Mouse (Mus musculus): ENCODE results near the gene Surf4.

Surf4 gene
- long read RNA-seq, experiment 1, transcript Surf4-201 (6 exons, 3,281 nt), result major isoform, 147 of 166 reads
- long read RNA-seq, experiment 1, partial matches to known transcripts, result 0 of 166 reads
- long read RNA-seq, experiment 1, other reads (novel, unspliced or antisense), result 18 of 166 reads
- long read RNA-seq, experiment 2, transcript Surf4-201 (6 exons, 3,281 nt), result major isoform, 143 of 157 reads
- long read RNA-seq, experiment 2, partial matches to known transcripts, result 10 of 157 reads
- long read RNA-seq, experiment 2, other reads (novel, unspliced or antisense), result 3 of 157 reads

DNA sequence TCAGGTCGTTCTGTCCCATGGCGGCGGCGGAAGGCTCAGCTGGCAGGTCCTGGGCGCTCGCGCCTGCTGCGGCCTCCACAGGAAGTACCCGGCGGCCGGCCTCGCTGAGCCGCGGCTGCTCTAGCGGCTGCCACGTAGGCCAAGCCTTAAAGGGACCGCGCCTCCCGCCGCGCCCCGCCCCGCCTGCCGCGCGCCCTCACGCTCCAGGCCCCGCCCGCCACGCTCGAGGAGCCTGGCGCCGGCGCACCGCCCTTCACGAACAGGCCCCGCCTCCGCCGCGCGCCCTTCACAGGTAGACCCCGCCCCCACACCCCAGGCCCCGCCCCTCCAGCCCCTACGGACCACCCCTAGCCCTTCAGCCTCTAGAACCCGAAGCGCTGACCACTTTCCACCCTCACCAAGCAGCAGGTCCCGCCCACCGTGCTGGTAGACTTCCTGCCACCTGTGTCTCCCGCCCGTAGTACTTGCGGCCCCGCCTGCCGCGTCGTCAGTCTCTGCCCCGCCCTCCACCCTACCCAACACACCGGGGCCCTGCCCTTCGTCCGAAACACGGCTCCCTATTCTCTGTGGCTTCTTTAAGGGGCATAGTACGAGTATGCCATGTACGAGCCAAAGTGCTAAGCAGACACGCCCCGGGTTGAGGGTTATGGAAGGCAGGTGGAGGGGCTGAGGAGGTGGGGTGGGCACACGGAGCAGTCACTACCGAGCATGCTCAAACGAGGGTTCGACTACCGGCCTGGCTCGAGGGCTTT, at the start of gene Surf4, which contains the start of gene Stkld1:
Surf4 (minus strand) TSS at position 625 of the 752 bp plus-strand sequence.
Stkld1 (plus strand) TSS at position 744 of the 752 bp plus-strand sequence.
- intact Hi-C loops (cut with DNase I), result loop anchor here (5.0 kb wide), 2 partner anchors 79 to 104 kb away; no protein-coding TSS in a partner anchor

DNA sequence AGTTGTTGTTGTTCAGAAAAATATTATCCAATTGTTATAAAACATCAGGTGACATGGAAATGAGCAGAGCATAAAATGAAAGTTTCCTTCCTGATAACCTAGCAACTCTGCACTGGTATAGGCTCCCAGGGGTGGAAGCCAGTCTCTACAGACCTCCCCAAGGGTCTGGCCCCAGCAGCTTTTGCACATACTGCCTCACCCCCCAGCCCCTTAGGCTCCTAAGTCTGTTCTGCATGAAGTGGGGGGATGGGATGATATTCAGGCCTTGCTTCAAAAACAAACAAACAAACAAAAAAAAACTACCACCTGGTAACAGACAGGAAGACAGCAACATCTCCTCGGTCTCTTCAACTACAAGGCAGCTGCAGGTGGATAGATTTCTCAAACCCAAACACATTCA, 46.6 kb upstream of the Surf4 start:
- intact Hi-C loops (cut with DNase I), result no loop called here

DNA sequence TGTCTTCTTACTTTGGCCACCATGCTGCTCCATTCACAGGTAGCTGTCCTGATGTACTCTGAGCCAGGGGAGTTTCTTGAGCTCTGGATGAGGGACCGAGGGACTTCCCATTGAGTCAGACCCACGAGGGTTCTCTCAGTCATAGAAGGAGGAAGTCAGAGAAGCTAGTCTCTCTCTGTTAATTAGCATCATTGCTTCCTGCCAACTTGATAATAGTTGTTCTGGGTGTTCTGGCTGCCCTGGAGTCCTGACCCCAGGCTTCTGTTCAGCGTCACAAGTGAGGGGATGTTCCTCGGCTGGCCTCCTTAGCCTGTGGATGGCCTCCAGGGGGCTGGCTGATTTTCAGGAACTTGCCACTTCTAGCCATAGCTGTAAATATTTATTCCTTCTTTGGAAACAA, 40.2 kb upstream of the Surf4 start:
- intact Hi-C loops (cut with DNase I), result no loop called here

DNA sequence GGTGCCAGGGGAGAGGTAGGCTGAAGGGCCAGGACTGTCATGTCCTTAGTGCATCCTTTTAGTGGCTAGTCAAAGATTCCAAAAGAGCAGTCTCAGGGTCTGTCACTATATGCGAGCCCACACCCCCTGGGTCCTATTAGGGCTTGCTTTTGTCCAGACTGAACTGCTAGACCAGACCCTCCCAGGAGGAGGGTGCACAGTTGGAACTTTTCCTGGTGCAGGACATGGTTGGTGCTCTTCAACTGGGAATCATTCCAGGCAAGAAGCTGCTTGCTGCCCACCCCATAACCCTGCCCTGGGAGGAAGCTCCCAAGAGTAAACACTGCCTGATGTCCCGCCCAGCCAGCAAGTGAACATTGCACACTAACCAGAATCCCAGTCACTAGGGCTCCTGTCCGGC, 39.4 kb upstream of the Surf4 start, which contains the start of gene Adamts13:
Adamts13 (plus strand) TSS at position 301 of the 400 bp plus-strand sequence.
- intact Hi-C loops (cut with DNase I), result no loop called here

DNA sequence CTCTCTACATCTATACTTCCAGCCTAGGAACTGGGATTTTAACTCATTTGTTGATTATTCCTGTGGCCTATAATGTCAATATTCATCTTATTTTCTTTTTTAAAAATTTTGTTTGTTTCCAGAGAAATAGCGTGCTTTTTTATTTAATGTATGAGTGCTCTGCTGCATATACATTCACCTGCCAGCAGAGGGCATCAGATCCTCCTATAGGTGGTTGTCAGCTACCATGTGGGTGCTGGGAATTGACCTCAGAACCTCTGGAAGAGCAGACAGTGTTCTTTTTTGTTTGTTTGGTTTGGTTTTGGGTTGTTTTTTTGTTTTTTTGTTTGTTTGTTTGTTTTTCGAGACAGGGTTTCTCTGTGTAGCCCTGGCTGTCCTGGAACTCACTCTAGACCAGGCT, 33.5 kb upstream of the Surf4 start:
- intact Hi-C loops (cut with DNase I), result no loop called here

DNA sequence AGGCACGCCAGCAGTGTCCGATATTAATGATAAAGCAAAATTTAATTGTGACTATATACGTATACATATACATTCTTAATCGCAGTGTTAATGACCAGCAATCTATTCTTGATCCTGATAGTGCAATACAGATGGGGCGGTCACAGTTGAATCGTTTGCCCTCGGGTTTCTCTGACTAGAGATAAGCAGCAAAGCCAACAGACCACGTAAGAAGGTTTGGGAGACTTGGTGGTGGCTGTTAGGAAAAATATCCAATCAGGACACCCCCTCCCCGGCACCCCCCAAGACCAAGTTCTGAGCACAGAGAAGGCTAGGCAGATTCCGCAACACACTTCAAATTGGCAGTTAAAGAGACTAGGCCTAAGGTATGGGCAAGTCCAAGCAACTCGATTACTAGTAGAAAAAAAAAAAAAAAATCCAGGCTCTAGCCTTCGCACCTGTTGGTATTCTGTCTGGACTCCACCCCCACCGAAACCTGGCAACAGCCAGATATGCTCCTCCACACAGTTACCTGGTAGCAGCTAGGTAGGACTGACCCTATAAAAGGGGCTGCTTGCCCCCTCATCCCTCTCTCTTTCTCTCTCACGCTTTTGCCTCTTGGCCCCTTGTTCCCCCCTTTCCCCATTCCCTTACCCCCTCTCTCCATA, 31.1 kb upstream of the Surf4 start:
- intact Hi-C loops (cut with DNase I), result loop anchor here (5.0 kb wide), 1 partner anchor 58 kb away; no protein-coding TSS in a partner anchor

DNA sequence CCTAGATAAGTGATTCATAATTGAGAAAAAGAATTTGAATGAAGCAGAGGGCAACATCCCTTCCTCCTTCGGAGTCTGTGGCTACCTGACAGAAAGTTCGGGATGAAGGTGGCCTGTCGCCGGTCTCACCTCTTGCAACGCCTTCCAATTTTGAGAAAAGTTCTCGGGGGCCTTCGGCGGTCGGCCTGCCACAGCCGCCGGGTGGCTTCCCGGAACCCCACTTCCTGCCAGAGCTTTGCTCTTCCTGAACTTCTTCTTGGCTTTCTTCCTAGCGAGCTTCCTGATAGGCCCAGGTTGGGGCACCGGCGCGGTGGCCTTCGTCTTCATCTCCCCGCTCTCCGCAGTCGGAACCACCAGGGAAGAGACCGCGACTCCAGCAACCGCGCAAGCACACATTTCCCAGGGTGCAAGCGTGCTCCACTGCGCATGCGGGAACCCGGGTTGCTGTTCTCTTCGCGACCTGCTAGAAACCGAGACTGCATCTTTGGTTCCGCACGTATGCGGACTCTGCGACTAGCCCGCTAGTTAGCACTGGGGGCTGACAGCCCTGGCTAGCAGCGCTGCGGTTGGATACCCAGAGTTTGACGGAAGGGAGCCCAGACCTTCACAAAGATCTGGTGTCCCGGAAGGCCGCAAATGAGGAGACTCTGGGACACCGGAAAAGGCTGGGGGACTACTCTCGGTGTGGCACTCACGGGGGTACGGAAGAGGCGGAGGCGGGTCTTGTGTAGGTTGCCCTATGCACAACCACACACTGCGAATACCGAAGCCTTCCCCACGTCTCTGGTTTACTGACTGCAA, 30.4 kb upstream of the Surf4 start, which contains the start of gene Rexo4:
Rexo4 (minus strand) TSS at position 464 of the 801 bp plus-strand sequence.
- intact Hi-C loops (cut with DNase I), result loop anchor here (5.0 kb wide), 1 partner anchor 57 kb away; no protein-coding TSS in a partner anchor

DNA sequence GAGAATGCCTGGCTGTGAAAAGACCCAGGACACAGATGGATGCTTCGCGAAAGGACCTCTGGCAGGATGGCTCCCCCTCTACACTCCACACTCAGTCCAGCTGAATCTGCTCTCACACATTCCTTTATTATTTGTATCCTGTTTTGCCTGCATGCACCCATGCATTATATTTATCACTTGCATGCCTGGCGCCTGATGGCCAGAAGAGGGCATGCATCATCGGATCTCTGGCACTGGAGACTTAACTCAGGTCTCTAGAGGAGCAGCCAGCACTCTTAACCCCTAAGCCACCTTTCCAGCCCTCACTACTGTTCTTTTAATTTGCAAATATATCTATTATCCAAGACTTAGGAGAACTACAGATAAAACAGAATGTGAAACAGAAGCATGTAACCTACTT, 27.0 kb upstream of the Surf4 start:
- intact Hi-C loops (cut with DNase I), result loop anchor here (5.0 kb wide), 1 partner anchor 53 kb away; no protein-coding TSS in a partner anchor

DNA sequence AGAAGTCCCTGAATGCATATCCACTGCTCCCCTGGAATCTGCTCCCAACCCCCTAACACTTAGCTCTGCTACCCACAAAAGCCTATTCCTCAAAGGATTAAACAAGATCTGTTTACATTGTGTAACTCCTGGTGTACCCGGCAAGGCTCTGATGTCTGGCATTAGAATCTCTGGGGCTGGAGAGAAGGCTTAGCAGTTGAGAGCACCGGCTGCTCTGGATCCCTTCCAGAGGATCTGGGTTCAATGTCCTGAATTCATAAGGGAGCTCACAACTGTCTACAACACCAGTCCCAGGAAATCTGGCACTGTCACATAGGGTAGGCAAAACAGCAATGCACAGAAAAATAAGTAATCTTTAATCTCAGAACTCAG, 23.7 kb upstream of the Surf4 start:
- intact Hi-C loops (cut with DNase I), result no loop called here

DNA sequence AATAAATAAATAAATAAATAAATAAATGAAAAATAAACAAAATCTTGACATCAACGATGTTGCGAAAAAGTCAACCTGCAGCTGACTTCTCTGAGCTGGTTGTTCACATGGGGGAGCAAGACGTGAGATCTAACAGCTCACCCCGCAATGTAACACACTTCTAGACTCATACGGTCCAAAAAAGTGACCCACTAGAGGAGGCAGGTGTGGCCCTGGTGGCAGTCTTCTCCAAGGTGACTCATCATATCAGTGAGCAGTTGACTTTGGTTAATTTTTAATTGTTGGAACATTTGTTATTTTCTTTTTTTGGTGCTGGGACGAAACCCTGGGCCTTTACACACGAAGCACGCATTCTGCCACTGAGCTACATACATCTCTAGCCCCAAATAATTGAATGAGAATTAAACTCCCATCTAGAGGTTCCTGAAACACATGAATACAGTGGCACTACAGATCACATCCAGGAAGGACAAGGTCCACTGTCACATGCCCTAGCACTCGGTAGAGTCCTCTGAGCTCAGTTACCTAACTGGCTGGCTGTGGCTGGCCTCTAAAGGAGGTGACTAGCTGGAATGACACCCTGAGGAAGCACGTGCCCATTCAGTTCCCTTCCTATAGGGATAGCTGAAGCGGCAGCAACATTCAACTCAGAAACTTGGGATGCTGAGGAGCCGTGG, 23.2 kb upstream of the Surf4 start:
- intact Hi-C loops (cut with DNase I), result no loop called here

DNA sequence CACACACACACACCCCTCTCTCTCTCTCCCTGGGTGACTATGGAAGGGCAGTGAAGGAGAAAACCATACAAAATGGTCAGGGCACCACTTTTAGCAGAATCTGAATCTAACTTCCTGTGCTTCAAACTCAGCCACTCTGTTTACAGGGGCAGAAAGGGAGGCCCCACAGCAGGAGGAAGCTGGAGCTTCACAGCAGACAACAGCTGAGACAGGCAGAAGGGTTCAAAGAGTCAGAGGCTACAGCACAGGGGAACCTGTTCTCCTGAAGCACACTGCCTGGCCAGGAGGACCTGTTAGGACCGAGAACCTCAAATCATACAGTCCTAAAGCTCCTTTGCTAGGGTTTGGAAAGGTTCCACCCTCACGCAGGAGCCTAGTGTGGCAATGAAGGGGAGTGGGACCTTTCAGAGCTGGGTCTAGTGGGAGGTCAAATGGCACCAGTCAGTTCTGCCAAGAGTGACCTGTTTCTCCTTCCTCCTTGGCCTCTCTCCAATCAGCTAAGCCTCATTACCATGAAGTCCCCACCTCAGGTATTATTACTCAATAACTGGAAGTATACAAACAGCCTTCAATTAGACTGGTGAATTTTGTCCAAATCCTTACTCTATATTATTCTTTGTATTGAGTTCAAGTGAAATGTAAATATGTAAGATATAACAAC, 21.1 kb upstream of the Surf4 start:
- intact Hi-C loops (cut with DNase I), result no loop called here

DNA sequence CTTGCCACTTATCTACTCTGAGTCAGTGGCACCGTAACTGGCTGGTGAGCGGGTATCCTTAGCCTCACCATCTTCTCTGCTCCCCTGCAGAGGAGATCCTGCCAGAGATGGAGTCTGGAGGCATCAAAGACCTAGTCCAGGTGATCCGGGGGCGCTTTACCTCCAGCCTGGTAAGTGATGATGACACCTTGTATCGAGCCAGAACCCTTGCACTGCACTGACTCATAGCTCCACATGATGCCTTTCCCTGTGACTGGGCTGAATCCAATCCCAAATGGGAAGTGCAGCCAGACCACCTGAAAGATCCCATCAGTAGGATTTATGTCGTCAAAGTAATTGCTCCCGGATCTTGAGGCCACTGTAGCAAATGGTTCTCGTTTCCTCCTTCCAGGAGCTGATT, 19.1 kb upstream of the Surf4 start:
- intact Hi-C loops (cut with DNase I), result no loop called here

DNA sequence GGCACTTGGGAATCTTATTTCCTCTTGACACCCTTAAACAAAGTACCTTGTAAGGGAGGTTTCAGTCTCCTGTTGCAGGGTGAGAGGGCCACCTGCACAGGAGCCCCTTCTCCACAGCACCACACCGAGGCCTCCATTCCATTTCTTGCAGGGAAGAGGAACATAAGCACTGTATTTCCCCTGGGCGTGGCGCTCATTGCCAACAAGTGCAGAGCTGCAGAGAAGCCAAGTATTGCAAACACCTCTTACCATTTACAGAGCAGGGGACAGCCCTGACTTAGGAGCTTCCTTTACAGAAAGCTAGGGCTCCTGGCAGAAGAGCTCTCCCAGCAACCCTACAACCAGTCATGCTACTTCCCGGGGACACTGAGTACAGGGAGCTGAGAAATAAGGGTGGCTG, 18.5 kb upstream of the Surf4 start:
- intact Hi-C loops (cut with DNase I), result no loop called here

DNA sequence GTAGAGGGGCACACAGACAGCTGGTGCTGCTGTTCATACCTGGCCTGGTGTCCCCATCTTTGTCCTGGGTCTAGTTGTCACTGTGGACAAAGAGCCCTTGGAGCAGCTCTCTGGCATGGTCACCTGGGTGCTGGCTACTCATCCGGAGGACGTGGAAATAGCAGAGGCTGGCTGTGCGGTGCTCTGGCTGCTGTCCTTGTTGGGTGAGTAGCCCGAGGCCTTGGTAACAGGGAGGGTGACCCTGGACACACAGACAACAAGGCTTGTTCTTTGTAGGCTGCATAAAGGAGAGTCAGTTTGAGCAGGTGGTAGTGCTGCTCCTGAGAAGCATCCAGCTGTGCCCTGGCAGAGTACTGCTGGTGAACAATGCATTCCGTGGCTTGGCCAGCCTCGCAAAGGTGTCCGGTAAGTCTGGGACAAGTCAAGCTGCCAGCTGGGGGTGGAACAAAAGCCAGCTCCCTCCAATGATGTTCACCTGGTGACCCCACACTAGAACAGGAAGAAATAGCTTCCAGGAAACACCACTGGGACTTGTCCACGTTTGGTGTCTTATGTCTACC, 17.7 kb upstream of the Surf4 start:
- intact Hi-C loops (cut with DNase I), result no loop called here

DNA sequence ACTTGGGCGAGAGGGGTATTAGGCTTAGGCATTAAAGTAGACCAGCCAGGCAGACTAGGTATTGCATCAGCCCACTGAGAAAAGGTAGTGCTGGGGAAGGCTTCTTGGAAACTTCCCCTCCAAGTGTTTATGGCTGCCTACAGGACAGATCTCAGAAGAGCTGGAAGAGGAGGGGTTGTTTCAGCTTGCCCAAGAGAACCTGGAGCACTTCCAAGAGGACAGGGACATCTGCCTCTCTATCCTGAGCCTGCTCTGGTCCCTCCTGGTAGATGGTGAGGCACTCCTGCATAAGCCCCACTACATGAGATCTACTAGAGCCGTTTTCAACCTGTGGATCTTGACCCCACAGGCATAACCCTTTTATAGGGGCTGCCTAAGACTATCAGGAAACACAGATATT, 16.7 kb upstream of the Surf4 start:
- intact Hi-C loops (cut with DNase I), result no loop called here

DNA sequence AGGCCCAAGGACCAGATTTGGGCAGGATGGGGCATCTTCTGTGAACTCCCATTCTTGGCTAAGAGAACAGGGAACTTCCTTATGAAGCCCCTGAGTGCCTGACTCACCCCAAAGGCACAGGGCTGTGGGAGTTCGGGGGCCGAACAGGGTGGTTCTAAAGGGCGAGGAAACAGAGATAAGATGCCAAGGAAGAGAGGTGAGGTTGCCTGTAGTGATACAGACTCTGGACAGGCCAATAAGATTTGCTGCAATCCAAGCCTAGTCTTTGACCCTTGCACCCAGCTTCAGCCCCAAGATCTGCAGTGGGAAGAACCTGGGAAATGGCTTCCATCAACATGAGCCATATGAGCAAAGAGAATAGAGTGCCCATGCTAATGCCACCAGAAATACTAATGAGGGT, 9.5 kb upstream of the Surf4 start:
- intact Hi-C loops (cut with DNase I), result no loop called here

DNA sequence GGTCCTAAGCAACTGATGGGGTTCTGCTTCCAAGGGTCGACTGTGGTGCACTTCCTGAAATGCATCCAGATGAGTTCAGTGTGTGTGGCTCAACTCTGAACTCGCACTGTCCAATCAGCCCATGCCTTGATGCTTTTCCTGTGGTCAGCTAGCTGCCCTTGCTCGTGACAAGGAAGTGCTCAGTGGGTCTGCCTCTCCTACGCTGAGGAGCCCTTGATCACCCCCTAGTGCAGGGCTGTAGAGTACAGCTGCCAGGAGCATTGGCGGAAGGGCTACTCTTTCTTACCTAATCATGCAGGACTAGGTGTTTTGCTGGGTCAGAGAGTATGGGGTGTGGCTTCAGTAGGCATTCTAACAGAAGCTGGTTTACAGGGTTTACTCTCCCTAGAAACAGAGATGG, 7.8 kb upstream of the Surf4 start:
- intact Hi-C loops (cut with DNase I), result no loop called here

DNA sequence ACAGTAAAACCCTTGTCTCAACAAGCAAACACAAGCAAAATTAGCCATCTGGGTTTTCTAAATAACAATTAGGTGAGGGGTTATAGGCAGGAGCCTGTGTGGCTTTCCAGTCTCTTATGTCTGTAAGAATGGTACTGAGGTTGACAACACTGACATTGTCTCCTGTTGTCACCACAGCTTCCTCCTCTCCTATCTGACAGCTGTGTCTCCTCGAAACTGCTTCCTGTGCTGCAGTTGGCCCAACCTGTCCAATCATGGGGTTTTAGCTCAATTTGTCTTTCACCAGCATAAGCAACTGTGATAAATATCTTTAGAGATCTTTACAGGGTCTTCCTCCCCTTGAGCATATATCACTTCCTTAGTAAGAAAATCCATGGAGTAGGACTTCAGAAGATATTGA, 2.7 kb upstream of the Surf4 start:
- intact Hi-C loops (cut with DNase I), result no loop called here

DNA sequence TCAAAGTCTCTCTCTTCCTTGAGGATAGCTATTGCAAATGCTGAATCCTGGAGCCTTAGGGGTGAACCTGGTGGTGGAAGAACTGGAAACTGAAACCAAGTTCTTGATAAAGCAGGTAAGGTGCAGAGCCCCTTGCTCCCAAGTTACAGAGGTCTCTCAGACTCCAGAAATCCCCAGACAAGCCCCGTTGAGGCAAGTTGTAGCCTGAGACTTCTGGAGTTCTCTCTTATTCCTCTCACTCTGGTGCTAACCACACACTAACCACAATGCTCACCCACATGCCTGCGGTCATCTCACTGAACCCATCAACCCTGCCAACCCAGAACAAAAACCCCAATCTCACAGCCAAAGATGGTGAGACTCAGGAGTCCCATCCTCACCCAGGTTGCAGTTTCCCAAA, 1.6 kb upstream of the Surf4 start:
- intact Hi-C loops (cut with DNase I), result no loop called here

All from adrenal gland (tissue).